Mouse (Mus musculus) heart, embryonic 12.5 days (tissue): ENCODE data around the gene Kcns1. TPM values are rescaled to one million over a fixed set of nuclear protein-coding genes. Genes with fewer than 3 reads are reported as not detected.
A peak's percentile ranks its signal among the peaks of the same experiment; 100 is the strongest.
"Not testable (repeated sequence)": the region's sequence is repeated elsewhere in the genome, so short reads cannot be mapped to it uniquely, and the experiment has no call there.

Experiments
- ATAC-seq: fragments of 200-750 bp; cut with Nextera tagmentation; 2 replicates; pipeline ENCODE4 v1.8.0; 2017; ENCODE audit warnings: moderate TSS enrichment, moderate library complexity; ENCODE audit not compliant: insufficient number of reproducible peaks, low FRiP score
- H3K27ac ChIP-seq: fragments of 300-500 bp; sonication (generic); 2 replicates; pipeline ENCODE4 v1.5.1; 2016; ENCODE audit warnings: mild to moderate bottlenecking, moderate library complexity; ENCODE audit not compliant: poor library complexity, severe bottlenecking
- H3K27me3 ChIP-seq: fragments of 300-500 bp; sonication (generic); replicated peaks from 2 replicates; pipeline ENCODE4 v1.6.1; 2016; ENCODE audit warnings: mild to moderate bottlenecking, moderate library complexity
- H3K36me3 ChIP-seq: fragments of 300-500 bp; sonication (generic); 2 replicates; pipeline ENCODE4 v1.6.1; 2016; ENCODE audit warnings: mild to moderate bottlenecking, moderate library complexity
- H3K4me1 ChIP-seq: fragments of 300-500 bp; sonication (generic); replicated peaks from 2 replicates; pipeline ENCODE4 v1.6.1; 2016; ENCODE audit warnings: mild to moderate bottlenecking
- H3K4me2 ChIP-seq: fragments of 300-500 bp; sonication (generic); 2 replicates; pipeline ENCODE4 v1.6.1; 2016; ENCODE audit warnings: mild to moderate bottlenecking, moderate library complexity
- H3K4me3 ChIP-seq: fragments of 300-500 bp; sonication (generic); 2 replicates; pipeline ENCODE4 v1.5.1; 2016; ENCODE audit warnings: mild to moderate bottlenecking
- H3K9ac ChIP-seq: fragments of 300-500 bp; sonication (generic); 2 replicates; pipeline ENCODE4 v1.6.1; 2016; ENCODE audit warnings: mild to moderate bottlenecking, moderate library complexity
- H3K9me3 ChIP-seq: fragments of 300-500 bp; sonication (generic); replicated peaks from 2 replicates; pipeline ENCODE4 v1.6.1; 2016; ENCODE audit warnings: mild to moderate bottlenecking, moderate library complexity
- WGBS: fragments of 180-500 bp; shearing (Covaris S2); methylation state at CpG from one replicate; pipeline ENCODE4 v1.1.7; 2016; 5-methylcytosine and 5-hydroxymethylcytosine counted together
- polyA plus RNA-seq: library from polyadenylated mRNA; unstranded; fragments of >200 nt; fragmentation: Nextera tagmentation; extraction: Ambion mirVana; gene quantifications from 2 replicates; pipeline ENCODE4 v1.2.1, GENCODE M21; 2016

Kcns1 gene
- polyA plus RNA-seq: 0.15 and 0.18 TPM in 2 replicates

- peaks cover 61% of the 10 kb centered on the region for H3K27me3 ChIP-seq
- peak within 1 kb of the TSS; percentile 44 for H3K4me3 ChIP-seq
- peaks cover 37% of the 10 kb centered on the region for H3K4me1 ChIP-seq
- no peak within 1 kb of the TSS for H3K27ac ChIP-seq
- peaks cover 10% of the 10 kb centered on the region; the same call in 1 of the 2 replicates for H3K9me3 ChIP-seq
- no peaks in the 10 kb centered on the region for H3K36me3 ChIP-seq
- no peak for ATAC-seq
- under 1% methylated on average over 21 of the region's 29 CpGs for WGBS
- H3K4me2 ChIP-seq: peak within 1 kb of the TSS; percentile 77
- H3K9ac ChIP-seq: peak within 1 kb of the TSS; percentile 53
Observed at GRCm38 (mm10) chr2:164170902-164171301, at the start of gene Kcns1. Gene Kcns1 (minus strand): TSS chr2:164171113.

GRCm38 (mm10) chr2:164219295-164219694 lies 48.4 kb upstream of the Kcns1 start:
- Histone ChIP-seq H3K9ac (no peak overlapping the region), H3K4me2 (no peak overlapping the region), H3K4me1 (no peaks in the 10 kb centered on the region), H3K9me3 (no peaks in the 10 kb centered on the region), H3K36me3 (no peaks in the 10 kb centered on the region), H3K27ac (no peak overlapping the region), H3K4me3 (no peak overlapping the region), H3K27me3 (no peaks in the 10 kb centered on the region)
- WGBS: 77% methylated on average over 9 of the region's 9 CpGs
- no peak for ATAC-seq

GRCm38 (mm10) chr2:164212711-164213110 lies 41.8 kb upstream of the Kcns1 start:
- no peak for ATAC-seq
- Histone ChIP-seq H3K27me3 (no peaks in the 10 kb centered on the region), H3K4me1 (no peaks in the 10 kb centered on the region), H3K27ac (no peak overlapping the region), H3K9me3 (peaks cover 5% of the 10 kb centered on the region; the same call in 1 of the 2 replicates), H3K9ac (no peak overlapping the region), H3K4me2 (no peak overlapping the region), H3K36me3 (no peaks in the 10 kb centered on the region), H3K4me3 (no peak overlapping the region)
- 75% methylated on average over 5 of the region's 5 CpGs for WGBS

- Histone ChIP-seq H3K4me2 (no peak overlapping the region), H3K27ac (no peak overlapping the region), H3K9me3 (peaks cover 5% of the 10 kb centered on the region; the same call in 1 of the 2 replicates), H3K9ac (no peak overlapping the region), H3K36me3 (no peaks in the 10 kb centered on the region), H3K4me3 (no peak overlapping the region), H3K4me1 (no peaks in the 10 kb centered on the region), H3K27me3 (no peaks in the 10 kb centered on the region)
- no peak for ATAC-seq
- 90% methylated on average over 4 of the region's 4 CpGs for WGBS
Observed at GRCm38 (mm10) chr2:164210892-164211291, 40.0 kb upstream of the Kcns1 start.

- H3K27me3 ChIP-seq: no peaks in the 10 kb centered on the region
- WGBS: 61% methylated on average over 4 of the region's 4 CpGs
- ATAC-seq: no peak
Observed at GRCm38 (mm10) chr2:164206676-164207075, 35.8 kb upstream of the Kcns1 start.

GRCm38 (mm10) chr2:164206011-164206410 lies 35.1 kb upstream of the Kcns1 start:
- not testable (repeated sequence) for H3K9ac ChIP-seq, H3K27ac ChIP-seq, H3K4me2 ChIP-seq, H3K9me3 ChIP-seq, H3K36me3 ChIP-seq, H3K27me3 ChIP-seq, ATAC-seq, H3K4me3 ChIP-seq, H3K4me1 ChIP-seq
- WGBS: 88% methylated on average over 10 of the region's 10 CpGs

More at GRCm38 (mm10) chr2:164206676-164207075, 35.8 kb upstream of the Kcns1 start:
- Histone ChIP-seq H3K4me3 (no peak overlapping the region), H3K9me3 (peaks cover 5% of the 10 kb centered on the region; the same call in 1 of the 2 replicates), H3K36me3 (no peaks in the 10 kb centered on the region), H3K27ac (no peak overlapping the region), H3K4me1 (no peaks in the 10 kb centered on the region), H3K4me2 (no peak overlapping the region), H3K9ac (no peak overlapping the region)

GRCm38 (mm10) chr2:164199626-164200327 lies 28.9 kb upstream of the Kcns1 start, which contains the start of gene Wfdc15a:
Gene Wfdc15a (minus strand): TSS chr2:164200130.
- Histone ChIP-seq H3K36me3 (no peaks in the 10 kb centered on the region), H3K9ac (no peak within 1 kb of the TSS), H3K27ac (no peak within 1 kb of the TSS), H3K4me1 (no peaks in the 10 kb centered on the region), H3K4me3 (no peak within 1 kb of the TSS), H3K27me3 (no peaks in the 10 kb centered on the region), H3K9me3 (no peaks in the 10 kb centered on the region), H3K4me2 (no peak within 1 kb of the TSS)
- WGBS: 72% methylated on average over 20 of the region's 20 CpGs
- ATAC-seq: no peak

- Histone ChIP-seq H3K4me1 (no peaks in the 10 kb centered on the region), H3K36me3 (no peaks in the 10 kb centered on the region), H3K27ac (no peak overlapping the region), H3K4me2 (no peak overlapping the region), H3K9me3 (0 out of 2 replicates have a peak, but pooled peaks cover under 1% of the 10 kb centered on the region), H3K27me3 (no peaks in the 10 kb centered on the region), H3K9ac (no peak overlapping the region), H3K4me3 (no peak overlapping the region)
- WGBS: 78% methylated on average over 5 of the region's 5 CpGs
- no peak for ATAC-seq
Observed at GRCm38 (mm10) chr2:164196700-164196990, 25.7 kb upstream of the Kcns1 start.

- Histone ChIP-seq H3K9ac (no peak overlapping the region), H3K9me3 (0 out of 2 replicates have a peak, but pooled peaks cover 5% of the 10 kb centered on the region), H3K4me1 (no peaks in the 10 kb centered on the region), H3K4me3 (no peak overlapping the region), H3K4me2 (no peak overlapping the region), H3K36me3 (no peaks in the 10 kb centered on the region), H3K27me3 (no peaks in the 10 kb centered on the region), H3K27ac (no peak overlapping the region)
- ATAC-seq: no peak
- 82% methylated on average over 5 of the region's 5 CpGs for WGBS
Observed at GRCm38 (mm10) chr2:164195971-164196699, 25.2 kb upstream of the Kcns1 start.

GRCm38 (mm10) chr2:164194959-164195630 lies 24.2 kb upstream of the Kcns1 start:
- Histone ChIP-seq H3K36me3 (no peaks in the 10 kb centered on the region), H3K4me2 (no peak overlapping the region), H3K9me3 (0 out of 2 replicates have a peak, but pooled peaks cover 5% of the 10 kb centered on the region), H3K27ac (no peak overlapping the region), H3K4me3 (no peak overlapping the region), H3K4me1 (no peaks in the 10 kb centered on the region), H3K9ac (no peak overlapping the region), H3K27me3 (no peaks in the 10 kb centered on the region)
- no peak for ATAC-seq
- 72% methylated on average over 5 of the region's 5 CpGs for WGBS

GRCm38 (mm10) chr2:164192279-164192678 lies 21.4 kb upstream of the Kcns1 start:
- no peak overlapping the region for H3K27ac ChIP-seq
- H3K4me3 ChIP-seq: no peak overlapping the region
- H3K27me3 ChIP-seq: no peaks in the 10 kb centered on the region
- no peaks in the 10 kb centered on the region for H3K4me1 ChIP-seq
- no peak for ATAC-seq
- 0 out of 2 replicates have a peak, but pooled peaks cover 8% of the 10 kb centered on the region for H3K9me3 ChIP-seq
- no peak overlapping the region for H3K4me2 ChIP-seq
- H3K9ac ChIP-seq: no peak overlapping the region
- H3K36me3 ChIP-seq: no peaks in the 10 kb centered on the region
